Mouse (Mus musculus): ENCODE measurements around the gene Rpap3. TPM values are rescaled to one million over a fixed set of nuclear protein-coding genes. Genes with fewer than 3 reads are reported as not detected.
A peak's percentile ranks its signal among the peaks of the same experiment; 100 is the strongest.

Gene Rpap3
- polyA plus RNA-seq (2015; fragmentation: Nextera tagmentation; extraction: Ambion mirVana) = 31.1 and 31.7 TPM in 2 replicates

DNA sequence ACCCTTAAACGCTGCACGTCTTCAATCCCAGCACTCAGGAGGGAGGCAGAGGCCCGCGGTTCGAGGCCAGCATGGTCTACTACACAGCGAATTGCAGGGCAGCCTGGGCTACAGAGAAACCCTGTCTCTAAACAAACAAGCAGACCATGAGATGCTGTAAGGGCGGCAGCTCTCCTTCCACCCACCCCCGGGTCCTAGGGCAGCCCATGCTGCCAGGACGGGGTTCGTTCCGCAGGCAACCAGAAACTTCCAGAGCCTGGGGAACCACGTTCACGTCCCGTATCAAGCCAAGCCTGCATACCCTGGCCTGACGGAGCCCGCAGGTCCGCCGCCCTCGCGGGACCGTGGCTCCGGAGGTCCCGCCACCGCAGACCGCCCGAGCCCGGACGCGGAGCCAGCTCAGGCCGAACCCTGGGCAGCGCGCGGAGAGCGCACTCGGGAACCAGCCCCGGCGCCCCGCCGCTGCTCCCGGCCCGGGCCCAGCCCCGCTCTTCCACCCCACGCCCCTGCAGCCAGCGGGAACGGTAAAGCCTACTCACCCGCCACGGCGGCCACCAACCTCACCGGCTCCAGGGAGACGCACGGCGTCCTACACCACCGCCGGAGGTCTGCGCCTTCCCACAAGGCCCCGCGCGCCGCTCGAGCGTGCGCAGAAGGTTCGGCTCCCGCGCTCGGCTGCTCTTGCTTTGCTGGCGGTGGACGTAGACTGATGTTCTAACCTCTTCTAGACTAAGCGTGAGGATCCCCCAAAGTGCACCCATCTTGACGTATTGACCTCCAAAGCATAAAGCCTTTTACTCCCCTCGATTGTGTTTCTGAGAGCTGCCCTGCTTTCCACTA is at the start of gene Rpap3:
Gene Rpap3 (minus strand): TSS at position 615 of the 840 bp plus-strand sequence.
- peak; percentile 86 for DNase-seq (ENCODE audit: low spot score)

- no peak for DNase-seq (ENCODE audit: low spot score)
These were observed 49.7 kb upstream of the Rpap3 start for GRCm38 (mm10) chr15:97755361-97755760.

DNA sequence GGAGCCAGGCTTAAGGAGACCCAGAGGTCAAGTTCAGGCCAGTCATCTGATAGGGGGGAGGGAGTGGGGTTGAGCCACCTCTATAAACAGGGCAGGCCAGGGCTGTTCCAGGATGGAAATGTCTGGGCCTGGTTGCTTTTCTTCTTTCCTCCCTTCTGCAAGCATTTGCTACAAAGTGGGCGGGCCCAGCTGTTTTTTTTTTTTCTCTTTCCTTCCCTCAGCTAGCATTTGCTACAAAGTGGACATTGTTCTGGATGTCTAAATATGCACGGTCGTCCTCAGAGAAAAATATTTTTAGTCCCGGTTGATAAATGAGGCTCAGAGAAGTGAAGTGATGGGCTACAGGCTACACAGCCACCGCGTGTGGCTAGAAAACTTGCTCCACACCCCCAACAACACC is 48.9 kb upstream of the Rpap3 start:
- no peak for DNase-seq (ENCODE audit: low spot score)

DNA sequence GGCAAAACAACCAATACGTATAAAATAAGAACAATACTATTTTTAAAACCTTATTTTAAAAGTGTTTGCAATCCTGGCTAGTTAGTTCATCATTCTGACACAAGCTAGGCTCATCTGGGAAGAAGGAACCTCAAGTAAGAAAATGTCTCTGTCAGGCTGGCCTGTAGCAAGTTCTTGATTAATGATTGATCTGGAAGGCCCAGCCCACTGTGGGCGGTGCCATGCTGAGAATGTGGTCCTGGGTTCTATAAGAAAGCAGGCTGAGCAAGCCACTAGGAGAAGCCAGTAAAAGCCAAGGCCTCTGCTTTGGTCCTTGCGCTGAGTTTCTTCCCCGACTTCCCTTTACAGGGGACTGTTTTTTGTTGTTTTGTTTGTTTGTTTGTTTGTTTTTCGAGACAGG is 46.9 kb upstream of the Rpap3 start:
- no peak for DNase-seq (ENCODE audit: low spot score)

- peak; percentile 58 for DNase-seq (ENCODE audit: low spot score)
These were observed 46.1 kb upstream of the Rpap3 start for GRCm38 (mm10) chr15:97751676-97752075.

DNA sequence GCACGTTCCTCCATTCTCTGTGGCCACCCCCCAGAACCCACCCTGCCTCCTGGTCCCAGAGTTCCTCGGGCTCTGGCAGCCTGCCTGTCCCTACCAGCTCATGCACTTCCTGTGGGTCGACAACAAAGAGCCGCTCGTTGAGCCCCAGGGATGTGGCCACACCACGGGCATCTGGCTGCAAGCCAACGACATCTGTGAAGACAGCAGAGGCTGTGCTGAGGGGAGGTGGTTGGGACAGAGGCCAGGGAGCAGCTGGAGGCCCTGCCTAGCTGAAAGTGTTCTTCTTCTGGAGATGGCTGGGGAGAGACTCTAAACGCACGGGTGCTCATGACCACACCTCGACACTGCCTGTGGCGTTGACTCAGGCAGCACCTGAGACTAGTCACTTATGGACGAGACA is 45.1 kb upstream of the Rpap3 start:
- peak; percentile 67 for DNase-seq (ENCODE audit: low spot score)

- DNase-seq (ENCODE audit: low spot score) = peak; percentile 54
These were observed 44.2 kb upstream of the Rpap3 start for GRCm38 (mm10) chr15:97749841-97750240.

GRCm38 (mm10) chr15:97749397-97749796 is 43.8 kb upstream of the Rpap3 start:
- DNase-seq (ENCODE audit: low spot score) = no peak

GRCm38 (mm10) chr15:97748964-97749363 is 43.3 kb upstream of the Rpap3 start:
- no peak for DNase-seq (ENCODE audit: low spot score)

DNA sequence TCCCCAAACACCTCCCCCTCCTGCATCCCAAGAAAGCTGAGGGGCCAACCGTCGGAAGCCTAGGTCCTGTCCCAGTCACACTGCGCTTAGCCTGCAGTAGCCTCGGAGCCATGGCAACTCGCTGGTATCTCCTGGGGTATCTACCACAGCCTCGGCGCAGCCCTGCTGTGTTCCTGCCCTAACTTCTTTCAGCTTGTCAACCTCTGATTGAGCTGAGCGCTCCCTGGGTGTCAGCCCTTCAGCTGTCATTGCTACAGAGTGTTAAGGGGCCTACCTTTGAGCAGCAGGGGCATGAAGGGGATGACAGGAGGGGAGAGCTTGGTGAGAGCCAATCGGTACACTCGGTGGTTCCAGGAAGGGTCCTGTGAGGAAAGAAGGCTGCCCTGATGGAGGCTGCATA is 42.7 kb upstream of the Rpap3 start:
- peak; percentile 88 for DNase-seq (ENCODE audit: low spot score)

DNA sequence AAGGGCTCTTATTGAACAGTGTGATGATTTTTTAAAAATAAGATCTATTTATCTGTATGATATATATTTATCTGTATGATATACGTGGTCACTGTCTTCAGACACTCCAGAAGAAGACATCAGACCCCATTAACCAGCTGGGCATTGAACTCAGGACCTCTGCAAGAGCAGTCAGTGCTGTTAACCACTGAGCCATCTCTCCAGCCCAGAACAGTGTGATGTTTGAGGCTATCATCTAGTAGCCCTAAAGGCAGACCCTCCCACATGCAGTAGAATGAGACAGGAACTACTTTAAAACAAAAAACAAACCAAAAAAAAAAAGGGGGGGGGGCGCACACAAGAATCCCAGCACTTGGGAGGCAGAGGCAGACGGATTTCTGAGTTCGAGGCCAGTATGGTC is 41.9 kb upstream of the Rpap3 start:
- DNase-seq (ENCODE audit: low spot score) = no peak

DNA sequence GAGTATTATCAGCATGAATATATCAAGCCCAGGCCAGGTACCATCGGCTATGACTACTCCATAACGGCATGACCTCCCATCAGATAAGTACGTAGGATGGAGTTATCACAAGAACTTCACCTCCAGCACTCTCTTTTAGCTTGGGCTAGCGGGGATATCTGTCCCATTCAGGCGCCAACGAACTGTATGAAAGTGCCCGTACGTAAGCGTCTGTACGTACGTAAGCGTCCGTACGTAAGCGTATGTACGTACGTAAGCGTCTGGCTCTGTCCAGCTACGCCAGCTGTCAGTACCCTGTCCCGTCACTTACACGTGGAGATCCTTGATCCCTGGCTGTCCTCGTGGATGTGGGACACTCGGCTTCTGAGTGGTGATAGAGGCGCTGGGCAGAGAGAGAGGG is 41.1 kb upstream of the Rpap3 start:
- no peak for DNase-seq (ENCODE audit: low spot score)

DNA sequence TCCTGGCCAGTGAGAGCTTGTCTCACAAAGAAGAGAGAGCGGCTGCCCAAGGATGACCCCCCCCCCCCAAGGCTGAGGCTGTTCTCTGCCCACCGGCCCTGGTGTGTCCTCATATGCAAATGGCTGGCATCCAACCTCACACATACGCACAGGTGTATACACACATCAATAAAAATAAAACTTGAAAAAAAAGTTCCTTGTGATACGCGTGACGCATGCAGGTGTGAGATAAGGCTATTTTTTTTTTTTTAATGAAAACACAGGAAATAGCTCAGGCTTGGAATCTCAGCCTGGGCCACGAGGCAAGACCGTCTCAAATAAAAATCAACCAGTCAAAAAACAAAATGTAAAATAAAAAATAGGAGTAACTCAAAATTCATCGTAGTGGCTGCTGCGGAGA is 40.7 kb upstream of the Rpap3 start:
- DNase-seq (ENCODE audit: low spot score) = no peak

GRCm38 (mm10) chr15:97745331-97745730 is 39.7 kb upstream of the Rpap3 start:
- DNase-seq (ENCODE audit: low spot score) = no peak

DNA sequence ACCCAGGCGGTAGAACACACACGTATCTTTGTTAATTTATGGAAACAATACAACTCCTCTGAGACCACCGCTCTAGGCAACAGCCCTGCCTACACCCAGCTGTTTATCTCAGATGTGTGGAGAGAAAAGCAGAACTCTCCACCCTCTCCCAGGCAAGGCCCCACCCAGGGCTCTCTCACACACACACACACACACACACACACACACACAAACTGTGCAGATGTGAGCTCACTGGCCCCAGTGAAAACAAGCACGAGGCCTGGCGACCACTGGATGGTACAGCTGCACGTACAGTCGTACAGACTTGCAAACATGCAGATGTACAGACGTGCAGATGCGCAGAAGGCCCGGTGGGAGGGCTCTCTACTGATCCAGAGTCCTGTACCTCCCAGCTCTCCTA is 39.3 kb upstream of the Rpap3 start:
- DNase-seq (ENCODE audit: low spot score) = peak; percentile 79

DNA sequence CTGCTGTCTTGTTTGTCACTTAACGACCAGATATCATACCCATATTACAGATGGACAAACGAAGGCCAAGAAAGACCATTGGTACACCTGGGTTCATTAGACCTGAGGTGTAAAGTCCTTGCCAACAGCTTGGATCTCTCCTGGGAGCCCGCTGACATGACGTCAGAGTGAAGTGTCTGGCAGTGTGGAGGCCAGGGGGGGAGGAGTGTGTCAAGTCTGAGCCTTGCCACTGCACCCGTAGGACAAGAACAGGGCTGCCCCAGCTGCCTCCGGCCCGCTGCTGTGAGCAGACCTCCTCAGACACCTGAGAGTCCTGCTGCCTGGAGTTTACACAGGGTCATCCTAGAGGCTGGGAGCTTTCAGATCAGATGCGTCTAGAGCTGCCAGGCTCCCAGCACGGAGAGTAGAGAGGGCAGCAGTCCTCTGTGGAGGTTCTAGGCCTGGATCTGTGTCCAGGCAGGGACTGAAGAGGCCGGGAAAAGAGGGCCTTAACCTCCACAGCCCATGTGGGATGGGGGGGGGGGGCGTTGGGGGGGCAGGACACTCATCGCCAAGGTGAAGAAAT is 38.4 kb upstream of the Rpap3 start:
- DNase-seq (ENCODE audit: low spot score) = peak; percentile 11

DNA sequence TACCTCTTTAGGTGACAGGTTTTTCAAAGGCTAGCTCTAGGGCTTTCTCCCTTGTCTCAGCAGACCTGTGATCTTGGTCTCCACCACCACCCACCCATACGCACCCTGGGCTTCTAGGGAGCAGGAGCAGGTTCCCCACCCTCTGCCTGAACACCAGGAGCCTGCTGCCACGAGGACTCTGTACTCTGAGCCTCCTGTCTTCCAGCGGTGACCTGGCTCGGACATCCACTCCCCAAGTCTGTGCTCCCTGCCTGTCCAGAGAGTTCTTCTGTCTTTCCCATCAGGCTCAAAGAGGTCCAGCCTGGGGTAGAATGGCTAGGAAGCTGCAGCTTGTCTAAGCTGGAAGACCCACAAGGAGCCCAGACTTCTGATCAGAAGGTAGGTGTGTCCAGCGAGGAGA is 37.6 kb upstream of the Rpap3 start:
- DNase-seq (ENCODE audit: low spot score) = peak; percentile 13

GRCm38 (mm10) chr15:97742600-97742999 is 37.0 kb upstream of the Rpap3 start:
- DNase-seq (ENCODE audit: low spot score) = peak; percentile 40

DNA sequence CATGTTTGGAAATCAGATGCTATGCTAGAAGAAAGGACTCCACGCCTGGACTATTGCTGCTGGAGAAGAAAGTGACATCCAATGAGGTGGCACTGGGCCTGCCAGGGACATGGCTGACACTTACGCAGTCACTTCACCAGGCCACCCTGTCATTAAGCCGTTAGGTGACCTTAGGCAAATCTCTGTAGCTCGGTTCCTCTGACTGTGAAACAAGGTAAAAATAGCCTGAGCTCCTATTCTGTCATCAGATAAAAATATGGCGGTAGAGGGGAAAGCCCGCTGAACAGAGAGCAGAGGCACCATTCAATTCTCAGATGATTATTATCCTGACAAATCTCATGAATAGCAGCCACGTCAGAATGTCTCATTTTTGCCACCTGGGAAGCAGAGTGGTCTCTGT is 36.4 kb upstream of the Rpap3 start:
- peak; percentile 5 for DNase-seq (ENCODE audit: low spot score)

DNA sequence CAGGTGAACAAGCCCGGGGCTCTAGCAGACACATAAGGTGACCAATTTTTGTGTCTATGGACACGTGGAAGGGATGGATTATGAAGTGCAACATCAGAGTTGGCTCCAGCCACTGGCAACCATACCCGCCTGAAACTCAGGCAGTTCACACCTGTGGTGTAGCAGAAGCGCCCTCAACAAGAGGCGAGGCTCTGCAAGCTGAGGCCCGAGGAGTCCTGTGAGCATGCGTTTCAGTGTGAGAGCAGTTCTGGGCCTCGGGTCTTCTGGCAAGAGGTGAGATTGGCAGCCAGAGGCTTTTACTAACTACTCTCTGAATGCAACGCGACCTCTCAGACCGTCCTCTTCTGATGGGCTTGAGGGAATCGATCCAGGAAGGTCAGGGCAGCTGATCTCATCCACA is 36.0 kb upstream of the Rpap3 start:
- peak; percentile 47 for DNase-seq (ENCODE audit: low spot score)

DNA sequence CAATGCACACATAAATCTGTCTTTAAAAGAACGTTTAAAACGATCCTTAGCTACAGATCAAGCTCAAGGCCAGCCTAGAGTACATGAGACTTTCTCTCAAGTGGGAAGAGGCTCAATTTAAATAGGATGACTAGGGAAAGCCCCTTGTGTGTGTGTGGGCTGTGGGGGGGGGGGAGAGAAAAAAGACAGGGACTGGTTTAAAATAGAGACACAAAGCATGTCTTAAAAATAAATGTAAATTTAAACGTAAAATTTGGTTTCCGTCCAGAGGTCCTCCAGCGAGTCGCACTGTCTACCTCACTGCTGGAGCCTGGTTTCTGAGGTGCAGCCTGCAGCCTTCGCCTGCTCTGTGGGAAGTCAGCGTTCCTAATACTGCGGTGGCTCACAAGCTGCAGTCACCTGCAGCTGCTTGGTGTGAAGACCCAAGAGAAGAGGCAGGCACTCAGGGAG is 34.7 kb upstream of the Rpap3 start:
- DNase-seq (ENCODE audit: low spot score) = no peak

DNA sequence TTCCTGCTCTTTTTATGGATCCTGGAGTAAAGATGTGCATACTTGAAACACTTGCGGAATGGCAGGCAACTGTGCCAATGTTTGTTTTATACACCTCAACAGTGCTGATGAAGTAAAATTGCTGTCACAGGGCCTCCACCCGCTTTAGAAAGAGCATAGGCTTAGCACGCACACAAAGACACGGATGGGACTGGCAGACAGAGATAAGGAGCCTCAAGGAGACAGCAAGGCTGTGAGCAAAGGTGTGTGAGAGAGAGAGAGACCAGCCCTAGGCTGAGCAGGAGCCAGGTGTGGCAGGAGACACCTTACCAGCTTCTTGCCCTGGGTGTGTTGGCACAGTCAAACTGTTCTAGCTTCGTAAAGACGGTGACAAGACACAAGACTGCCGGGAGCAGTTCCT is 33.3 kb upstream of the Rpap3 start:
- DNase-seq (ENCODE audit: low spot score) = no peak

DNA sequence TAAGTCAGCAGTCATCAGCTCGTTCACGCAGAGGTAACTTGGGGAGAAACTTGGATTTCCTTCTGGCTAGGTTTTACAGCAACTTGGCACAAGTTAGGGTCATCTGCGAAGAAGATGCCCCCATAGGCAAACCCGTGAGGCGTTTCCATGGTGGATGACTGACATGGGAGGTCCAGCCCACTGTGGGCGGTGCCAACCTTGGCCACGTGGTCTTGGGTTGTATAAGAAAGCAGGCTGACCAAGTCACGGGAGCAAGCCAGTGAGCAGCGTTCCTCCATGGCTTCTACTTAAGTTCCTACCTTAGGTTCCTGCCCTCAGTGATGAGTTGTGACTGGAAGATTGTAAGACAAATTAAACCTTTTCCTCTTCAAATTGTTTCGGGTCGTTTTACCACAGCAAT is 26.4 kb upstream of the Rpap3 start:
- peak; percentile 26 for DNase-seq (ENCODE audit: low spot score)
